Mouse (Mus musculus) hindbrain, embryonic 10.5 days (tissue): ENCODE measurements at regions not wholly inside any gene's neighbourhood (a gene's known extent, or its start where the extent isn't known, plus 50 kb on each side); places are given as distances from the start of the nearest gene placed in this dataset.

Experiments used
- DNase-seq: peaks from one replicate; pipeline ENCODE4 v3.0.0-alpha.2; 2017; ENCODE audit warnings: low spot score
- H3K27ac ChIP-seq: fragments of 300-500 bp; sonication (generic); 2 replicates; pipeline ENCODE4 v1.5.1; 2016; ENCODE audit warnings: mild to moderate bottlenecking, moderate library complexity
- H3K27me3 ChIP-seq: fragments of 300-500 bp; sonication (generic); 2 replicates; pipeline ENCODE4 v1.6.1; 2016; ENCODE audit warnings: mild to moderate bottlenecking; ENCODE audit not compliant: poor library complexity, insufficient read depth, severe bottlenecking
- H3K36me3 ChIP-seq: fragments of 300-500 bp; sonication (generic); 2 replicates; pipeline ENCODE4 v1.6.1; 2016; ENCODE audit warnings: mild to moderate bottlenecking, moderate library complexity
- H3K4me1 ChIP-seq: fragments of 300-500 bp; sonication (generic); replicated peaks from 2 replicates; pipeline ENCODE4 v1.6.1; 2016; ENCODE audit warnings: mild to moderate bottlenecking
- H3K4me3 ChIP-seq: fragments of 300-500 bp; sonication (generic); 2 replicates; pipeline ENCODE4 v1.5.1; 2016; ENCODE audit warnings: mild to moderate bottlenecking, moderate library complexity
- H3K9me3 ChIP-seq: fragments of 300-500 bp; sonication (generic); 2 replicates; pipeline ENCODE4 v1.6.1; 2016; ENCODE audit warnings: mild to moderate bottlenecking, moderate library complexity
- WGBS: fragments of 180-500 bp; shearing (Covaris S2); methylation state at CpG from one replicate; pipeline ENCODE4 v1.1.7; 2016; 5-methylcytosine and 5-hydroxymethylcytosine counted together

- no peaks in the 10 kb centered on the region for H3K36me3 ChIP-seq
- 63% methylated on average over 17 of the region's 17 CpGs for WGBS
- H3K27me3 ChIP-seq = no peaks in the 10 kb centered on the region
- no peaks in the 10 kb centered on the region for H3K9me3 ChIP-seq
- DNase-seq = no peak
- peak overlapping the region; percentile 66 for H3K27ac ChIP-seq
- H3K4me3 ChIP-seq = no peak overlapping the region
- H3K4me1 ChIP-seq = peaks cover 49% of the 10 kb centered on the region
Measured at GRCm38 (mm10) chr8:90490734-90491441, 142.7 kb upstream of the Tox3 start.

- Histone ChIP-seq H3K27me3 (no peaks in the 10 kb centered on the region), H3K9me3 (no peaks in the 10 kb centered on the region), H3K4me1 (peaks cover 23% of the 10 kb centered on the region), H3K27ac (no peak overlapping the region), H3K4me3 (no peak overlapping the region), H3K36me3 (no peaks in the 10 kb centered on the region)
- 89% methylated on average over 3 of the region's 3 CpGs for WGBS
- DNase-seq = no peak
Measured at GRCm38 (mm10) chr8:90486556-90486955, 138.4 kb upstream of the Tox3 start.

GRCm38 (mm10) chr8:90478149-90478548 is 130.0 kb upstream of the Tox3 start:
- no peak overlapping the region for H3K4me3 ChIP-seq

GRCm38 (mm10) chr8:90474066-90474465 is 125.9 kb upstream of the Tox3 start:
- H3K4me3 ChIP-seq = no peak overlapping the region
- no peaks in the 10 kb centered on the region for H3K9me3 ChIP-seq
- H3K4me1 ChIP-seq = no peaks in the 10 kb centered on the region
- WGBS = 78% methylated on average over 7 of the region's 7 CpGs
- H3K27ac ChIP-seq = no peak overlapping the region
- H3K27me3 ChIP-seq = no peaks in the 10 kb centered on the region
- no peak for DNase-seq
- H3K36me3 ChIP-seq = no peaks in the 10 kb centered on the region

More at GRCm38 (mm10) chr8:90478149-90478548, 130.0 kb upstream of the Tox3 start:
- no peaks in the 10 kb centered on the region for H3K9me3 ChIP-seq
- 78% methylated on average over 4 of the region's 4 CpGs for WGBS
- H3K36me3 ChIP-seq = no peaks in the 10 kb centered on the region
- no peak overlapping the region for H3K27ac ChIP-seq
- no peak for DNase-seq
- H3K4me1 ChIP-seq = no peaks in the 10 kb centered on the region
- no peaks in the 10 kb centered on the region for H3K27me3 ChIP-seq

GRCm38 (mm10) chr8:90470826-90471225 is 122.7 kb upstream of the Tox3 start:
- no peaks in the 10 kb centered on the region for H3K36me3 ChIP-seq
- H3K27ac ChIP-seq = no peak overlapping the region
- no peak overlapping the region for H3K4me3 ChIP-seq
- H3K9me3 ChIP-seq = no peaks in the 10 kb centered on the region
- no peaks in the 10 kb centered on the region for H3K27me3 ChIP-seq
- DNase-seq = no peak
- 85% methylated on average over 11 of the region's 11 CpGs for WGBS
- H3K4me1 ChIP-seq = no peaks in the 10 kb centered on the region

GRCm38 (mm10) chr8:90463708-90464107 is 115.6 kb upstream of the Tox3 start:
- H3K9me3 ChIP-seq = no peaks in the 10 kb centered on the region
- H3K27ac ChIP-seq = no peak overlapping the region
- no peaks in the 10 kb centered on the region for H3K27me3 ChIP-seq
- H3K4me1 ChIP-seq = no peaks in the 10 kb centered on the region
- 57% methylated on average over 1 of the region's 1 CpGs for WGBS
- no peak overlapping the region for H3K4me3 ChIP-seq
- DNase-seq = no peak
- H3K36me3 ChIP-seq = no peaks in the 10 kb centered on the region

GRCm38 (mm10) chr8:90455321-90455720 is 107.2 kb upstream of the Tox3 start:
- Histone ChIP-seq H3K4me1 (peaks cover 15% of the 10 kb centered on the region), H3K4me3 (no peak overlapping the region), H3K27ac (0 out of 2 replicates have a peak overlapping the region, but pooled peaks have one; percentile 40), H3K9me3 (no peaks in the 10 kb centered on the region), H3K27me3 (no peaks in the 10 kb centered on the region), H3K36me3 (no peaks in the 10 kb centered on the region)
- DNase-seq = no peak
- WGBS = 83% methylated on average over 2 of the region's 2 CpGs

GRCm38 (mm10) chr8:90454130-90454529 is 106.0 kb upstream of the Tox3 start:
- 61% methylated on average over 5 of the region's 5 CpGs for WGBS
- no peak overlapping the region for H3K4me3 ChIP-seq
- peaks cover 15% of the 10 kb centered on the region for H3K4me1 ChIP-seq
- no peak for DNase-seq
- H3K27ac ChIP-seq = no peak overlapping the region
- H3K9me3 ChIP-seq = no peaks in the 10 kb centered on the region
- no peaks in the 10 kb centered on the region for H3K36me3 ChIP-seq
- no peaks in the 10 kb centered on the region for H3K27me3 ChIP-seq

- WGBS = 37% methylated on average over 9 of the region's 9 CpGs
- Histone ChIP-seq H3K27ac (peak overlapping the region; percentile 78), H3K27me3 (peaks cover 5% of the 10 kb centered on the region), H3K4me1 (peaks cover 19% of the 10 kb centered on the region), H3K9me3 (peaks cover 6% of the 10 kb centered on the region; the same call in 1 of the 2 replicates), H3K4me3 (no peak overlapping the region), H3K36me3 (no peaks in the 10 kb centered on the region)
- DNase-seq = peak; percentile 69
Measured at GRCm38 (mm10) chr8:90441058-90441851, 93.1 kb upstream of the Tox3 start.

- Histone ChIP-seq H3K36me3 (no peaks in the 10 kb centered on the region), H3K4me3 (no peak overlapping the region), H3K27me3 (no peaks in the 10 kb centered on the region), H3K27ac (no peak overlapping the region), H3K9me3 (no peaks in the 10 kb centered on the region), H3K4me1 (no peaks in the 10 kb centered on the region)
- WGBS = 87% methylated on average over 2 of the region's 2 CpGs
- no peak for DNase-seq
Measured at GRCm38 (mm10) chr8:90414021-90414420, 65.9 kb upstream of the Tox3 start.
